Mouse (Mus musculus) adrenal gland, adult 10 weeks (tissue): ENCODE measurements around the gene Nr1d1. TPM values are rescaled to one million over a fixed set of nuclear protein-coding genes. Genes with fewer than 3 reads are reported as not detected.

Source experiments
- polyA plus RNA-seq: library from polyadenylated mRNA; stranded (reverse); fragments of 350-450 nt; fragmentation: Illumina TruSeq; extraction: RNeasy Lipid Tissue Mini Kit (QIAGEN cat#74804); gene quantifications from one replicate; pipeline ENCODE4 v1.2.3, GENCODE M21; 2014; ENCODE audit warnings: low read depth, low replicate concordance

The Nr1d1 gene
- 8.7 TPM for polyA plus RNA-seq

GRCm38 (mm10) chr11:98774582-98775347 is at the start of gene Nr1d1:
Nr1d1 (minus strand) TSS chr11:98775333.

GRCm38 (mm10) chr11:98804605-98805004 is 29.5 kb upstream of the Nr1d1 start, which contains the start of gene Casc3:
Casc3 (plus strand) TSS chr11:98804905.

GRCm38 (mm10) chr11:98795015-98795713 is 20.0 kb upstream of the Nr1d1 start, which contains the start of gene Msl1:
Msl1 (plus strand) TSS chr11:98795516.

GRCm38 (mm10) chr11:98740393-98741050 is 34.6 kb downstream of the Nr1d1 start, which contains the start of gene Thra:
Thra (plus strand) TSS chr11:98740638.

GRCm38 (mm10) chr11:98729119-98729588 is 46.0 kb downstream of the Nr1d1 start, which contains the start of gene Med24:
Med24 (minus strand) TSS chr11:98729435.

Other genes with a start within 250 kb of the Nr1d1 start
- gene Ikzf3, start 229.3 kb downstream of the Nr1d1 start, polyA plus RNA-seq = 0.52 TPM
- not detected for gene Zpbp2, start 224.2 kb downstream of the Nr1d1 start, polyA plus RNA-seq
- gene Ormdl3, start 188.0 kb downstream of the Nr1d1 start, polyA plus RNA-seq = 19.8 TPM
- not detected for gene Lrrc3c, start 177.0 kb downstream of the Nr1d1 start, polyA plus RNA-seq
- gene Gm12355, start 149.7 kb downstream of the Nr1d1 start, polyA plus RNA-seq = 0.64 TPM
- not detected for gene Gsdma3, start 149.0 kb downstream of the Nr1d1 start, polyA plus RNA-seq
- not detected for gene Gsdma2, start 128.6 kb downstream of the Nr1d1 start, polyA plus RNA-seq
- gene Gsdma, start 111.0 kb downstream of the Nr1d1 start, polyA plus RNA-seq = not detected
- gene Psmd3, start 92.8 kb downstream of the Nr1d1 start, polyA plus RNA-seq = 17.7 TPM
- gene Csf3, start 74.1 kb downstream of the Nr1d1 start, polyA plus RNA-seq = not detected
- gene Med24, start 45.9 kb downstream of the Nr1d1 start, polyA plus RNA-seq = 5.1 TPM
- gene Thra, start 34.7 kb downstream of the Nr1d1 start, polyA plus RNA-seq = 10.6 TPM
- gene Msl1, start 20.2 kb upstream of the Nr1d1 start, polyA plus RNA-seq = 93.3 TPM
- gene Casc3, start 29.6 kb upstream of the Nr1d1 start, polyA plus RNA-seq = 20.9 TPM
- 0.23 TPM for gene Rapgefl1, start 61.5 kb upstream of the Nr1d1 start, polyA plus RNA-seq
- 9.9 TPM for gene Wipf2, start 88.3 kb upstream of the Nr1d1 start, polyA plus RNA-seq
- gene Cdc6, start 132.5 kb upstream of the Nr1d1 start, polyA plus RNA-seq = 0.58 TPM
- gene Rara, start 152.5 kb upstream of the Nr1d1 start, polyA plus RNA-seq = 1.1 TPM
- gene Gjd3, start 207.7 kb upstream of the Nr1d1 start, polyA plus RNA-seq = not detected
- 19.0 TPM for gene Top2a, start 248.9 kb upstream of the Nr1d1 start, polyA plus RNA-seq